Mouse (Mus musculus) CD8-positive naive resting alpha-beta T cell, adult 57 days (primary cell): ENCODE results near the gene Spen. TPM values are rescaled to one million over a fixed set of nuclear protein-coding genes. Genes with fewer than 3 reads are reported as not detected.

ENCODE experiments used
- total RNA-seq: library from RNA; stranded (reverse); gene quantifications from one replicate; pipeline ENCODE4 v1.2.4, GENCODE M21; 2023

Spen gene
- total RNA-seq, result 55.5 TPM

GRCm38 (mm10) chr4:141538408-141539212 is at the start of gene Spen:
TSS of gene Spen (minus strand) at chr4:141538597.

GRCm38 (mm10) chr4:141444451-141445327 is 93.7 kb downstream of the Spen start, which contains the start of gene Zbtb17:
TSS of gene Zbtb17 (plus strand) at chr4:141444654.

GRCm38 (mm10) chr4:141435974-141436373 is 102.4 kb downstream of the Spen start, which contains the start of gene Srarp:
TSS of gene Srarp (minus strand) at chr4:141436105.

GRCm38 (mm10) chr4:141420192-141420829 is 118.1 kb downstream of the Spen start, which contains the start of gene Hspb7:
TSS of gene Hspb7 (plus strand) at chr4:141420779.

Other genes starting within 250 kb of the Spen start
- 1.2 TPM for gene Epha2, start 237.4 kb downstream of the Spen start, total RNA-seq
- gene Fam131c, start 170.4 kb downstream of the Spen start, total RNA-seq, result not detected
- gene Clcnka, start 139.9 kb downstream of the Spen start, total RNA-seq, result not detected
- gene Clcnkb, start 122.6 kb downstream of the Spen start, total RNA-seq, result not detected
- not detected for gene Hspb7, start 117.8 kb downstream of the Spen start, total RNA-seq
- gene Srarp, start 102.5 kb downstream of the Spen start, total RNA-seq, result not detected
- gene Zbtb17, start 93.9 kb downstream of the Spen start, total RNA-seq, result 40.0 TPM
- not detected for gene Fblim1, start 67.5 kb upstream of the Spen start, total RNA-seq
- 0.34 TPM for gene Tmem82, start 80.0 kb upstream of the Spen start, total RNA-seq
- not detected for gene Slc25a34, start 85.2 kb upstream of the Spen start, total RNA-seq
- 35.0 TPM for gene Plekhm2, start 126.3 kb upstream of the Spen start, total RNA-seq
- gene Rsc1a1, start 147.0 kb upstream of the Spen start, total RNA-seq, result 6.6 TPM
- gene Ddi2, start 184.8 kb upstream of the Spen start, total RNA-seq, result 34.0 TPM
- gene Agmat, start 208.1 kb upstream of the Spen start, total RNA-seq, result not detected